Mouse (Mus musculus): ENCODE data around the gene Lpin2. TPM values are rescaled to one million over a fixed set of nuclear protein-coding genes. Genes with fewer than 3 reads are reported as not detected.

Lpin2 gene
- polyA plus RNA-seq, 1 experiment from 2014 or later, result 34.5 TPM

- Histone ChIP-seq H3K4me3 (no peak overlapping the region), H3K27me3 (ENCODE audit: low read depth, poor library complexity, severe bottlenecking) (no peaks in the 10 kb centered on the region), H3K27ac (replicated peaks) (no peak overlapping the region), H3K4me1 (no peaks in the 10 kb centered on the region), H3K36me3 (peaks cover 48% of the 10 kb centered on the region), H3K9me3 (replicated peaks) (no peaks in the 10 kb centered on the region)
- 82% methylated on average over 9 of the region's 9 CpGs for WGBS
- no peak for DNase-seq (ENCODE audit: low spot score)
Observed at GRCm38 (mm10) chr17:71230108-71230709, 47.8 kb downstream of the Lpin2 start.

GRCm38 (mm10) chr17:71231998-71232397 lies 49.6 kb downstream of the Lpin2 start:
- DNase-seq (ENCODE audit: low spot score), result no peak
- H3K4me3 ChIP-seq, result no peak overlapping the region
- H3K36me3 ChIP-seq, result peaks cover 58% of the 10 kb centered on the region
- 93% methylated on average over 2 of the region's 2 CpGs for WGBS
- H3K4me1 ChIP-seq, result no peaks in the 10 kb centered on the region
- H3K27me3 ChIP-seq (ENCODE audit: low read depth, poor library complexity, severe bottlenecking), result no peaks in the 10 kb centered on the region
- no peak overlapping the region for H3K27ac ChIP-seq (replicated peaks)
- H3K9me3 ChIP-seq (replicated peaks), result no peaks in the 10 kb centered on the region

- 93% methylated on average over 4 of the region's 4 CpGs for WGBS
- no peak for DNase-seq (ENCODE audit: low spot score)
- no peaks in the 10 kb centered on the region for H3K9me3 ChIP-seq (replicated peaks)
- no peak overlapping the region for H3K4me3 ChIP-seq
- H3K36me3 ChIP-seq, result peaks cover 67% of the 10 kb centered on the region
- no peak overlapping the region for H3K27ac ChIP-seq (replicated peaks)
- no peaks in the 10 kb centered on the region for H3K27me3 ChIP-seq (ENCODE audit: low read depth, poor library complexity, severe bottlenecking)
- H3K4me1 ChIP-seq, result no peaks in the 10 kb centered on the region
Observed at GRCm38 (mm10) chr17:71233210-71233609, 50.9 kb downstream of the Lpin2 start.

GRCm38 (mm10) chr17:71234041-71234594 lies 51.8 kb downstream of the Lpin2 start:
- Histone ChIP-seq H3K4me3 (no peak overlapping the region), H3K9me3 (replicated peaks) (no peaks in the 10 kb centered on the region), H3K27me3 (ENCODE audit: low read depth, poor library complexity, severe bottlenecking) (no peaks in the 10 kb centered on the region), H3K27ac (replicated peaks) (no peak overlapping the region), H3K4me1 (no peaks in the 10 kb centered on the region), H3K36me3 (peaks cover 76% of the 10 kb centered on the region)
- WGBS, result 94% methylated on average over 12 of the region's 12 CpGs
- DNase-seq (ENCODE audit: low spot score), result no peak

GRCm38 (mm10) chr17:71235229-71235958 lies 53.0 kb downstream of the Lpin2 start:
- no peaks in the 10 kb centered on the region for H3K4me1 ChIP-seq
- H3K27ac ChIP-seq (replicated peaks), result no peak overlapping the region
- 89% methylated on average over 12 of the region's 12 CpGs for WGBS
- H3K9me3 ChIP-seq (replicated peaks), result no peaks in the 10 kb centered on the region
- H3K27me3 ChIP-seq (ENCODE audit: low read depth, poor library complexity, severe bottlenecking), result no peaks in the 10 kb centered on the region
- no peak overlapping the region for H3K4me3 ChIP-seq
- peaks cover 77% of the 10 kb centered on the region for H3K36me3 ChIP-seq
- no peak for DNase-seq (ENCODE audit: low spot score)

- no peaks in the 10 kb centered on the region for H3K9me3 ChIP-seq (replicated peaks)
- no peak overlapping the region for H3K27ac ChIP-seq (replicated peaks)
- H3K4me1 ChIP-seq, result no peaks in the 10 kb centered on the region
- 89% methylated on average over 7 of the region's 7 CpGs for WGBS
- no peak for DNase-seq (ENCODE audit: low spot score)
- peaks cover 82% of the 10 kb centered on the region for H3K36me3 ChIP-seq
- H3K27me3 ChIP-seq (ENCODE audit: low read depth, poor library complexity, severe bottlenecking), result no peaks in the 10 kb centered on the region
- H3K4me3 ChIP-seq, result no peak overlapping the region
Observed at GRCm38 (mm10) chr17:71238494-71238893, 56.1 kb downstream of the Lpin2 start.

GRCm38 (mm10) chr17:71240811-71241210 lies 58.5 kb downstream of the Lpin2 start:
- no peaks in the 10 kb centered on the region for H3K9me3 ChIP-seq (replicated peaks)
- H3K27ac ChIP-seq (replicated peaks), result no peak overlapping the region
- H3K27me3 ChIP-seq (ENCODE audit: low read depth, poor library complexity, severe bottlenecking), result no peaks in the 10 kb centered on the region
- WGBS, result 95% methylated on average over 9 of the region's 9 CpGs
- no peak for DNase-seq (ENCODE audit: low spot score)
- no peaks in the 10 kb centered on the region for H3K4me1 ChIP-seq
- H3K36me3 ChIP-seq, result peaks cover 89% of the 10 kb centered on the region
- H3K4me3 ChIP-seq, result no peak overlapping the region

- H3K27ac ChIP-seq (replicated peaks), result no peak overlapping the region
- no peaks in the 10 kb centered on the region for H3K4me1 ChIP-seq
- H3K4me3 ChIP-seq, result no peak overlapping the region
- H3K36me3 ChIP-seq, result peaks cover 95% of the 10 kb centered on the region
- no peaks in the 10 kb centered on the region for H3K9me3 ChIP-seq (replicated peaks)
- WGBS, result 93% methylated on average over 7 of the region's 7 CpGs
- H3K27me3 ChIP-seq (ENCODE audit: low read depth, poor library complexity, severe bottlenecking), result no peaks in the 10 kb centered on the region
- DNase-seq (ENCODE audit: low spot score), result no peak
Observed at GRCm38 (mm10) chr17:71242666-71243065, 60.3 kb downstream of the Lpin2 start.

GRCm38 (mm10) chr17:71245133-71245532 lies 62.8 kb downstream of the Lpin2 start:
- H3K4me1 ChIP-seq, result no peaks in the 10 kb centered on the region
- no peak overlapping the region for H3K27ac ChIP-seq (replicated peaks)
- no peak overlapping the region for H3K4me3 ChIP-seq
- 96% methylated on average over 15 of the region's 15 CpGs for WGBS
- no peaks in the 10 kb centered on the region for H3K9me3 ChIP-seq (replicated peaks)
- DNase-seq (ENCODE audit: low spot score), result no peak
- no peaks in the 10 kb centered on the region for H3K27me3 ChIP-seq (ENCODE audit: low read depth, poor library complexity, severe bottlenecking)
- peaks cover 97% of the 10 kb centered on the region for H3K36me3 ChIP-seq

- DNase-seq (ENCODE audit: low spot score), result no peak
- Histone ChIP-seq H3K9me3 (replicated peaks) (no peaks in the 10 kb centered on the region), H3K4me3 (no peak overlapping the region), H3K36me3 (peaks cover 98% of the 10 kb centered on the region), H3K27me3 (ENCODE audit: low read depth, poor library complexity, severe bottlenecking) (no peaks in the 10 kb centered on the region), H3K27ac (replicated peaks) (no peak overlapping the region), H3K4me1 (no peaks in the 10 kb centered on the region)
- WGBS, result 93% methylated on average over 4 of the region's 4 CpGs
Observed at GRCm38 (mm10) chr17:71246022-71246421, 63.7 kb downstream of the Lpin2 start.

GRCm38 (mm10) chr17:71248963-71249362 lies 66.6 kb downstream of the Lpin2 start:
- H3K4me1 ChIP-seq, result no peaks in the 10 kb centered on the region
- H3K27me3 ChIP-seq (ENCODE audit: low read depth, poor library complexity, severe bottlenecking), result no peaks in the 10 kb centered on the region
- no peak overlapping the region for H3K4me3 ChIP-seq
- no peak for DNase-seq (ENCODE audit: low spot score)
- peaks cover 96% of the 10 kb centered on the region for H3K36me3 ChIP-seq
- no peaks in the 10 kb centered on the region for H3K9me3 ChIP-seq (replicated peaks)
- no peak overlapping the region for H3K27ac ChIP-seq (replicated peaks)
- 88% methylated on average over 6 of the region's 6 CpGs for WGBS

GRCm38 (mm10) chr17:71250046-71250445 lies 67.7 kb downstream of the Lpin2 start:
- WGBS, result 98% methylated on average over 2 of the region's 2 CpGs
- Histone ChIP-seq H3K4me3 (no peak overlapping the region), H3K36me3 (peaks cover 92% of the 10 kb centered on the region), H3K27ac (replicated peaks) (no peak overlapping the region), H3K9me3 (replicated peaks) (no peaks in the 10 kb centered on the region), H3K4me1 (no peaks in the 10 kb centered on the region), H3K27me3 (ENCODE audit: low read depth, poor library complexity, severe bottlenecking) (no peaks in the 10 kb centered on the region)
- DNase-seq (ENCODE audit: low spot score), result no peak
